Mouse (Mus musculus) bone marrow macrophage, adult 2 months (primary cell): Measurements from ENCODE around the gene Calu.

Experiments
- CTCF ChIP-seq: IDR thresholded peaks from 2 replicates; pipeline ENCODE4 v1.5.1; 2012; ENCODE audit warnings: low read depth, mild to moderate bottlenecking, low read length, moderate library complexity
- POLR2A ChIP-seq: IDR thresholded peaks from 2 replicates; pipeline ENCODE4 v1.6.1; 2012; ENCODE audit warnings: mild to moderate bottlenecking, low read depth, low read length, borderline replicate concordance

DNA sequence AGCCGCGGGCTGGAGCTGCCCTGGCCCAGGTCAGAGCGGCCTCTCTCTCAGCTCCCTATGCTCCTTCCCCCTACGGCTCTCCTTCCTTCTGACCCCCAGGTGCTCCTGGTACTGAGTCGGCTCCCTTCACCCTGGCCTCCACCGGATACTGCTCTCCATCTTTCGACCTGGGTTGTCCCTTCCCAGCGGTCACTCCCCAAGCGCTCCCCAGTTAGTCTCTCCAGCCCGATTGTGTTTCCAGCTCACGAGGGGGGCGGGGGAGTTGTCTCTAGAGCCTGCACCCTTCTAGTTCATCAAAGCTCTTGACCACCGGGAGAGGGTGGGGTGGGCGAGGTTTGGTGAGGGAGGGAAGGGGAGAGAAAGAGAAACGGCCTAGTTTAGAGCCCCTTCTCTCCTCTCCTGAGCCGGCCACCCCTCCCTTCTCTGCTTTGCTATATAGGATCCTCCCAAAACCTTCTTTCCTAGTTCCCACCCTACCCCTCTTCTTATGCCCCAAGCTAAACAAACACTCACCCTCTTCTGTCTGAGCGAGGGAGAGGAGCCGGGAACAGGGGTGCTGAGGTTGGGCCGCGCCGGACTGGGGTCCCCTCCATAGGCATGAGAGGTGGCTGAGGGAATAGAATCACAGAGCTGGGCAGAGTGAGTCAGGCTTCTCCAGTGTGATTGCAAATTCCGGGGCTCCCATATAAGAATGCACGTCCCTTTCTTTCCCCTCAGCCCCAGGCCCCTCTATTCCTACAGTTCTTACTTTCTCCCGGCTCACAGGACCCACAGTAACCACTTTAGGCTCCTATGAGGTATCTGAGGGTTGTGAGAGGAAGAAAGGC, 49.1 kb downstream of the Calu start:
- TF ChIP-seq CTCF (no peak), POLR2A (no peak)
